In the genomic region with DNA sequence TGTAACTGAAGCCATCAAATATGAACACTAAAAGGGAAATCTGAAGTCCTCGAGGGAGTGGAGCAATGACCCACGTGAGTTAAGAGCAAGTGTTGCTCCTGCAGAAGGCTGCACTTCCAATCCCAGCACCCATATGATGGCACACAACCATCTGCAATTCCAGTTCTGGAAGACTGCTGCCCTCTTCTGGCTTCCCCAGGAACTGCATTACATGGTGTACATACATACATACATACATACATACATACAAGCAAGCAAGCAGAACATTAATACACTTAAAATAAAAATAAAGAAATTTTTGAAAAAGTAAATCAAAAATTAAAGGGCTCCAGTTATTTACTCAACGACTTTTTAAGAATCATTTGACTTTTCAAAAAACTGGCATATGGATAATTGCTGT, we compare ENCODE assay signal across 14 mouse cellular contexts. TPM values are rescaled to one million over a fixed set of nuclear protein-coding genes. Genes with fewer than 3 reads are reported as not detected.
DNase-seq lines count a peak whose midpoint lies in the region; ATAC-seq lines count a peak whose summit lies in the region.
"Had no signal": no experiment of that assay in that cellular context is flagged by ENCODE, and none has a peak within 500 bp of the region (broad histone marks: within the 10 kb centered on the region; RNA-seq: fewer than 3 reads in every experiment).

No protein-coding gene starts in this region.

- peak; percentile 12 for DNase-seq in CD4-positive, CD25-positive, alpha-beta regulatory T cell, adult 2 months (ENCODE audit: low read depth, low spot score)
- DNase-seq in limb, embryonic 11.5 days (ENCODE audit: low spot score): peak; percentile 29
- DNase-seq in limb, embryonic 10.5 days (ENCODE audit: low spot score): no peak
- peak; percentile 19 for DNase-seq in A20 (ENCODE audit: low read depth, low spot score)
- peak; percentile 78 for DNase-seq in ZHBTc4 (ENCODE audit: low read depth, low spot score)
- no peak for DNase-seq in MN1 (ENCODE audit: low spot score)

- H3K27ac ChIP-seq in limb, embryonic 11.5 days (replicated peaks; ENCODE audit: low read depth, low read length): no peak overlapping the region
- no peak overlapping the region for H3K27ac ChIP-seq in limb, embryonic 10.5 days
- H3K27ac ChIP-seq: intestine, embryonic 15.5 days; limb, embryonic 13.5 days; stomach, embryonic 15.5 days had no signal

- ATAC-seq in CD4-positive, CD25-positive, alpha-beta regulatory T cell, adult 4 months: no peak
- ATAC-seq in limb, embryonic 11.5 days (ENCODE audit: insufficient number of reproducible peaks, low FRiP score, low TSS enrichment, low read depth): no peak
- no peak for ATAC-seq in cerebellum, adult (ENCODE audit: insufficient number of reproducible peaks, low FRiP score, low TSS enrichment)
- ATAC-seq: activated CD4-positive, CD25-positive, alpha-beta regulatory T cell, adult 4 months; forebrain, embryonic 14.5 days; intestine, embryonic 15.5 days had no signal

- WGBS in limb, embryonic 11.5 days: 93% methylated on average over 3 of the region's 3 CpGs
- WGBS in limb, embryonic 10.5 days: 93% methylated on average over 3 of the region's 3 CpGs

- no peak overlapping the region for H3K4me2 ChIP-seq in limb, embryonic 11.5 days (ENCODE audit: low read depth, severe bottlenecking)
- H3K4me2 ChIP-seq: intestine, embryonic 15.5 days; limb, embryonic 13.5 days; stomach, embryonic 15.5 days had no signal

- H3K9me3 ChIP-seq in limb, embryonic 11.5 days (ENCODE audit: control insufficient read depth, low read length): 0 out of 2 replicates have a peak, but pooled peaks cover 2% of the 10 kb centered on the region
- H3K9me3 ChIP-seq in limb, embryonic 10.5 days (replicated peaks): no peaks in the 10 kb centered on the region
- H3K9me3 ChIP-seq: intestine, embryonic 15.5 days; limb, embryonic 13.5 days; stomach, embryonic 15.5 days had no signal

- no peaks in the 10 kb centered on the region for H3K36me3 ChIP-seq in limb, embryonic 11.5 days (ENCODE audit: control insufficient read depth, insufficient read depth, low read length)
- H3K36me3 ChIP-seq in limb, embryonic 10.5 days: no peaks in the 10 kb centered on the region
- H3K36me3 ChIP-seq: intestine, embryonic 15.5 days; limb, embryonic 13.5 days; stomach, embryonic 15.5 days had no signal

- no peaks in the 10 kb centered on the region for H3K27me3 ChIP-seq in limb, embryonic 11.5 days (ENCODE audit: control insufficient read depth, insufficient read depth, low read length)
- no peaks in the 10 kb centered on the region for H3K27me3 ChIP-seq in limb, embryonic 10.5 days (ENCODE audit: low read depth, poor library complexity, severe bottlenecking)
- H3K27me3 ChIP-seq: intestine, embryonic 15.5 days; limb, embryonic 13.5 days; stomach, embryonic 15.5 days had no signal

- no peaks in the 10 kb centered on the region for H3K4me1 ChIP-seq in limb, embryonic 11.5 days (ENCODE audit: control insufficient read depth, insufficient read depth, low read length)
- H3K4me1 ChIP-seq in limb, embryonic 10.5 days: 0 out of 2 replicates have a peak, but pooled peaks cover under 1% of the 10 kb centered on the region
- H3K4me1 ChIP-seq: intestine, embryonic 15.5 days; limb, embryonic 13.5 days; stomach, embryonic 15.5 days had no signal

- H3K4me3 ChIP-seq in limb, embryonic 11.5 days (ENCODE audit: low read depth, low read length): no peak overlapping the region
- no peak overlapping the region for H3K4me3 ChIP-seq in limb, embryonic 10.5 days
- H3K4me3 ChIP-seq: intestine, embryonic 15.5 days; limb, embryonic 13.5 days; myocyte; stomach, embryonic 15.5 days had no signal

- no peak overlapping the region for H3K9ac ChIP-seq in limb, embryonic 11.5 days (ENCODE audit: low read length)
- H3K9ac ChIP-seq: intestine, embryonic 15.5 days; limb, embryonic 13.5 days; stomach, embryonic 15.5 days had no signal

RNA-seq across cellular contexts. Expression of gene Cavin2, which starts 58.7 kb away (rescaled TPM):
- polyA plus RNA-seq in CD4-positive, CD25-positive, alpha-beta regulatory T cell, adult 4 months (2017; shearing (Covaris generic)): not detected
- 3.2 and 5.0 TPM in 2 replicates for polyA plus RNA-seq in limb, embryonic 11.5 days (2014; fragmentation: Nextera tagmentation; extraction: Ambion mirVana)
- 1.9 and 3.1 TPM in 2 replicates for polyA plus RNA-seq in limb, embryonic 10.5 days (2016; fragmentation: Nextera tagmentation; extraction: Ambion mirVana)
- polyA plus RNA-seq: activated CD4-positive, CD25-positive, alpha-beta regulatory T cell, adult 4 months had no signal

Comparison
In these comparisons a context has a peak if more than half of its experiments do, and no peak if none do; other contexts are left out.
1. DNase-seq: peak in CD4-positive, CD25-positive, alpha-beta regulatory T cell, adult 2 months (single experiment), limb, embryonic 11.5 days (single experiment), A20 (single experiment) and ZHBTc4 (single experiment); none in limb, embryonic 10.5 days (single experiment) and MN1 (single experiment).